Mouse (Mus musculus): Measurements from ENCODE around the gene Gpr152.

The Gpr152 gene

DNA sequence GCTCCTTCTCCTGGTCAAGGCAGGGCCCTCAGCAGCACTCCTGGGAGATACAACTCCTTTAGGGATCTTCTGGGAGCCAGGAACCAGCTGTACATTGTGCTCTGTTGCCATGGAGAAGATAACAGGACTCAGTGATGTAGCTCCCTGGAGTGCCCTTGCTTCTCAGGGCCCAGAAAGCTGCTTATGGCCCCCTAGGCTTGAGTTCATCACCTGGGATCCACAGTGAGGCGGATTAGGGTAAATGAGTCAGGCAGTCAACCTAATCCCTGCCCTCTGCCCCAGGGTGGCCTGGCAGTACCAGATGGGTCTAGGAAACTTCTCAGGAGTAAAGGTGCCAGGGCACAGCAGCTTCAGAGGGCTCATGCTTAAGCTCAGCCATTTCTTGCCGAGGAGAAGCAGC, at the start of gene Gpr152:
Gene Gpr152, plus strand, starts transcription at position 342 of the 400 bp plus-strand sequence.
- no peak for DNase-seq

DNA sequence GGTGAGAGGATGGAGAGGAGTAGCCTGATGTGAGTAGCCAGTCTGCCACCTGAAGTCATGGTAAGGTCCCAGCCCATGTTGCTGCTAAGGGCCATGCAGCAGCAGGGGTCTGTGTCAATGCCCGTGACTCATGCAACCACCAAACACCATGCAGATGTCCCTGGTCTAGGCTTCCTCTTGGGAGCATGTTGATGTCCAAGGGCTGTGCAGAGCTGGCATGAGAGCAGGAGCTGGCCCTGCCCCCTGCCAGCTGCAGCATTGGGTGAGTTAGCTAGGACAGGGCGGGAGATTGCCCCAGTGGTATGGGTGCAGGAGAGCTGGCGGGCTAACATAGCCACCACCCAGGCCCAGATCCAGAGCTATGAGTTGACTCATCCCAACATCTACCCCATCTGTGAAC, 49.1 kb upstream of the Gpr152 start:
- no peak for DNase-seq

DNA sequence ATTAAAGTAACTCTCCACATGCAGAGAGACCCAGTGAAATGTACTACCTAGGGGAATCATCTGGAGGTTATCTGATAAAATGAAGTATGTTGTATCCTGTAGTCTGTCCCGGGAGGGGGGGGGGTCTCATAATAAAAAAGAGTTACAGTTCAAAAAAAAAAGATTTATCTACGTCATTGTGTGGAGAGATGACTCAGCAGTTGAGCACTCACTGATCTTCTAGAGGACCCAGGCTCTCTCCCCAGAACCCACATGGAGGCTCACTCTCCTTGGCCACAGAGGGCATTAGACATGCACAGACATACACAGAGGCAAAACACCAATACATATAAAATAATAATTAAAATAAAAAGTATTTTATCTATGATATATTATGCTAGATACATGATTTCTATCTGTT, 48.2 kb upstream of the Gpr152 start:
- no peak for DNase-seq

DNA sequence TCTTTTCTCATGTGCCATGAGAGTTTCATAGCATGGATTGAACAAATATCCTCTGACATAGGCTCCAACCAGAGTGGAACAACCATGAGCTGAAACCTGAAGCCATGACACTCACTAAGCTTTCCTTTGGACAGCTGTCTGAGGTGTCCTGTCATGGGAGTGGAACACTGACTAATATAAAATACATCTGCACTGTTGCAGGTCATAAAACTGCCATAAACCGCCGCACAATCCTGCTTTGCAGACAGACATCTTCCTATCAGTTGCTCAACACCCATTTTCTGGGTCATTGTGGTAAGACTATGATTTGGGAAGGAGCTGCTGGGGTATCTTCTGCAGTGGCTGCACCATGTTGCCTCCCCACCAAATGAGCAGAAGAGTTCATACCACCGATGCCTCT, 46.8 kb upstream of the Gpr152 start:
- no peak for DNase-seq

DNA sequence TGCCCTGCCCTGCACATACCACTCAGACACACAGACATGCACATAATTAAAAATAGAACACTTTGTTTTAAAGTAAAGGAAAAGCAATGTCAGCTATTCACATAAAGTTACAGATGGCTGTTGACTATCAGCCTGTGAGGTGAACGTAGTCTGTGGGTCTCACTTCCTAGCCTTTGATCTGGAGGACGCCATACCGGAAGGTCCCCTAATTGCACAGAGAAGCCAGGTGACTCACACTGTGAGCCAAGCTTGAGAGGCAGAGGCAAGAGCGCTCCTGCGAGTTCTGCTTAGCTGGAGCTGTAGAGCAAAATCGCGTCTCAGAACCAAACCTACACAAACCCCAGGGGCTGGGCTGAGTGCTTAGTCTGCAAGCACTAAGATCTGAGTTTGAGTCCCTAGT, 45.8 kb upstream of the Gpr152 start:
- no peak for DNase-seq

DNA sequence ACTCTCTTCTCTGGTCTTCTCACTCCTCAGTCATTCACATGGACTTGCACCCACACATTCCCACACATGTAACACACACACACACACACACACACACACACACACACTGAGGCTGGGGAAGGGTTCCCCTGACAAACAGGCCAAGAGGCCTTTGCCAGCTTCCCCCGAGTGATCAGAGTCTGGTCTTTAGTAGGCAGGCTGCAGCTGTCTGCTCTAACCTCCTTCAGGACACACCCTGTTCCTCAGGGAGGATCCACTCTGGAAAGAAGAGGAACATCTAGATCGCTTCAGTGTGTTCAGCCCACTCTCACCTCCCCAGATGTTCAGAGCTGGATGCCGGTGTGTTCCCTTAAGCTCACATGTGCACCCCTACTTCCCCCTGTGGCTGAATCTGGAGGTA, 45.2 kb upstream of the Gpr152 start:
- no peak for DNase-seq

DNA sequence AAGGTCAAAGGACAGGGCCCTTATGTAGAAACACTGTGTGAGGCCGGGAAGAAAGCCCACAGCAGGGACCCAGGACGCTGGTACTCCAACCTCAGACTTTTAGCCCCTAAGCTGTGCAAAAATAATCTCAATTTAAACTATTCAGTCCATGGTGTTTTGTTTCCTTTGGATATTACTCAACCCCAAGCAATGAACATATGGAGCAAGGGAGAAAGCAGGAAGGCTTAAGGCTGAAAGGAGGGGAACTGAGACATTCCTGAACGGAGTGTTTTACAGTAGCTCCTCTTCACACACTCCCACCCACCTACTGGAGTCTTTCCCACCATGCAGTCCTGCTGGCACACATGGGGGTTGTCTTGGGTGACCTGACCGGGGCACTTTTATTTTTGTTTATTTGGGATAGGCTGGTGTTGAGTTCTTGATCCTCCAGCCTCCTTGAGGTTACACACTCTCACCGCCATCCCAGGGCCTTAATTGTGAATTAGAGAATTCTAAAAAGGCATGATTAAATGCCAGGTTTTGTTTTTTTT, 44.7 kb upstream of the Gpr152 start:
- no peak for DNase-seq

DNA sequence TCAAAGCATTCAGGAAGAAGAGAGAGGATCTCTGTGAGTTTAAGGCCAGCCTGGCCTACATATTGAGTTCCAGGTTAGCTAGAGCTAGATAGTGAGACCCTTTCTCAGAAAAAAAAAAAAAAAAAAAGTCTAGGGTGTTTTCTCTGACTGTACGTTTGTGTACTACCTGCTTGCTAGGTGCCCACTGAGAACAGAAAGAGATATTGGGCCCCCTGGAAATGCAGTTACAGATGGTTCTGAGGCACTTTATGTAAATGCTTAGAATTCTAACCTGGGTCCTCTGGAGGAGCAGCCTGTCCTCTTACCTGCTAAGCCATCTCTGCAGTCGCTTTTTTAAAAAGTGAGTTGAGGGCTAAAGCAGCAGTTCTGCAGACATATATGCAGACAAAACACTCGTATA, 43.8 kb upstream of the Gpr152 start:
- DNase-seq = no peak

DNA sequence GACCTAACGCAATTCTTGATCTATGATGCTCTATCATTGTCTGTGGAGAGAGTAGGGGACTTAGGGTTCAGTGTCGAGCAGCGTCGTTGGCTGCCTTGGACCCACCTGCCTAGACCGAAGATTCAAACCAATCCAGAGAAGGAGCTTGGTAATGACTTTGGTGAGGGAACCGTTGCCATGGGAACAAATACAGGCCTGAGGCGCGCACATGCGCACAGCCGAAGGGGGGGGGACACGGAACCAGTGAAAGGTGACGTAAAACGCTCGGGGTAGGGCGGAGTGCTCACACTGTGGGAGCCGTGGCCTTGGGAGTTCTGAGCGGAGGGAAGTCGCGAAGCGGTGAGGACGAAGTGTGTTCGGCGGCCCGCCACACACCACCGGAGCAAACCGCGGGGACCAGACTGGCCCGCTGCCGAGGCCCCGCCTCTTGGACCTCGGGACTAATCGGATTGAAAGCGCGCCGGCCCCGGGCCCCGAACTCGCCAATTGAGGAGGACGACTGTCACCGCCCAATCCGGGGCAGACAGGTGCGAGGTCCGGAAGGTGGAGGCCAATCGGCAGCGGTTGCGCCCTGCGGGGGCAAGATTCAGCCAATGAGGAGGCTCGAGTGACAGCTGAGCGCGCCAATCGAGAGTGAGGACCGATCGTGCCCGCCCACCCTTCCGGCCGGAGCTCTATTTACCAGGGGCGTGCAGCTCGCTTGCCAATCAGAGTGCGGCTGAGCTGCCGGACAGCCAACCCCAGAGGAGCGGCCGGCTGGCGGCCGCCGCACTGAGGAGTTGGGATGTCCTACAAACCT, 42.7 kb upstream of the Gpr152 start, which contains the start of gene Cdk2ap2:
Gene Cdk2ap2, plus strand, starts transcription at position 541 of the 799 bp plus-strand sequence.
- DNase-seq = peak; percentile 100

DNA sequence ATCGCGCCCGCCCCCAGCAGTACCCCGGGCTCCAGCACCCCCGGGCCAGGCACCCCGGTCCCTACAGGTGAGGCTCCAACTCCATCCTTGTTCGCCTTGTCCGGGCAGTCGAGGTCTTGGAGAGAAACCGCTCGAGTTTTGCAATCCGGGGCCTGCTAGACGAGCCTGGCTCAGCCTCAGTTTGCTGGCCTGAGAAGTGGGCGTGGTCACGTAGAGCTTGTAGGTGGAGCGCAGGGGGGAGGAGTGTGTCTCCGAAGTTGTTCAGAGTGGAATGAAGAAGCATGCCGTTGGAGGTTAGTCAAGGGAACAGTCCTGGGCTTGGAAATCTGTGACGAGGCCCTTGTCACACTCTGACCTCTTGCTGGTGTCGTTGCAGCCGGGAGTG, 42.2 kb upstream of the Gpr152 start:
- DNase-seq = no peak

DNA sequence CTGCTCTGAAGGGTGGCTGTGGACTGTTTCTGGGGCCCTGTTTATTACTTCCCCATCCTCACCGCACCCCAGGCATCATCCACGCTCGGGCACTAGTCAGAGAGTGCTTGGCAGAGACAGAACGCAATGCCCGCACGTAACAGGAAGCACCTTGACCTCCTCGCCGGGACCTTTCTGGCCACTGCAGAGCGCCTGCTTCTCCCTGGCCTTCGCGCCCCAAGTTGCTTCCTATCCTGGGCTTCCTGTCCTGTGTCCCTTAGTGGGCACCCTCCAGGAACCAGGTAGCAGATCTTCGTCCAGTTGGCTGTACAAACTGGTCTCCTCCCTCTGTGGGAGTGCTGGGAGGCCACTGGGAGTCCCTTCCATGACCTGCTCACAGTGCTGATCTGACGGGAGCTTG, 41.2 kb upstream of the Gpr152 start:
- DNase-seq = peak; percentile 43

DNA sequence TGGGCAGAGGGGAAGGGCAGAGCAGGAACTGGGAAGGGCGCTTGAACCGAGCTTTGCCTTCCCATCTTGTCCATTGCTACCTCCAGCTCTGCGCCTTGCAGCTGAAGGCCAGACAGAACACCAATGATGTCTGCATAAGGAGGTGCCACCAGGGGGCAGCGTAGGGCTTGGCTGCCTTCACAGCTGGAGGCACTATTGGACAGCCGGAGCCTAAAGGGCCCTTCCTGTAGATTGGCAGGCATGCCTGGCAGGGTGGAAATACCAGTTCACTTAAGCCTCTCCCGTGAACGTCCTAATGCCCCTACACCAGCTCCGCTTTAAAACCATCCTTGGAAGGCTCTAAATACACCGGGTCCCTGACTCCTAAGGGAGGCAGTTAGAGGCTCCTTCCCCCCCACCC, 40.5 kb upstream of the Gpr152 start:
- DNase-seq = peak; percentile 94 to 96

DNA sequence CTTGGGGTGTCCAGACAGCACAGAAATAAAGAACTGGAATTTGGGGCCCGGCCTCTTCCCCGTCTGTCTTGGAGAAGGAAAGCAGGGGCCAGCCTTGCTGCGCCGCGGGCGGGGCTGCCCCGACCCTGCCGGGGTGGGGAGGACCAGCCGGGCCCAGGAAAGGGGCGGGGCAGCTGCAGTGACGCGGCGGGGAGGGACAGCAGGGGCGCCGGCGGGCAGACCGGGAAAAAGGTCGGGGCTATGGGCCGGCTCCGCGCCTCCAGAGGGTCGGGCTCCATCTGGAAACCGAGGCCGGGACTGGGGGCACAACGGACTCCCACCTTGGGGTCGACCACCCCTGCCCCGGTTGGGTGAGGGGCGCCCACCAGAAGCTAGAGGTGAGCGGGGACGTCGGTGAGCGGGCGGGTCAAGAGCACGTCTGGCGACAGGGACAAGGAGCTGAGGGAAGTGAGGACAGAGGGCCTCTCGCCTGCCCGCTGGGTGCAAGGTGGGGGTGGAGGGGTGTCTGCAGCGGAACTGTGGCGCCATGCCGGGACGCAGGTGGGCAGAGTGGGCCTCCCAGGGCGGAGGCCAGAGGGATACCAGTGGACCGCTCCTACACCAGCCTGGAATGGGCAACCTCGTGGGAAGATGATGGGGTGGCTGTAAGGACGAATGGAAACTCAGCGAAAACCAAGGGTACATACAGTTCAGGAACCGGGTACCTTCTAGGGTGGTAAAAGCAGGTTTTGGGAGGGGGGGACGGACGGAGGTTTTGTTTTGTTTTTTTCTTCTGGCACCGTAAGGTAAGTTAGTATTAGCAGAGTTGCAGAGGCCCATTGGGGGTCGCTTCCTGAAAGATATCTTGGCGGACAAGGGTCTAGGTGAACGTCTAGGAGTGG, 39.5 kb upstream of the Gpr152 start, which contains the start of gene Pitpnm1:
Gene Pitpnm1, plus strand, starts transcription at position 162 of the 881 bp plus-strand sequence.
- peak; percentile 77 to 86 for DNase-seq

DNA sequence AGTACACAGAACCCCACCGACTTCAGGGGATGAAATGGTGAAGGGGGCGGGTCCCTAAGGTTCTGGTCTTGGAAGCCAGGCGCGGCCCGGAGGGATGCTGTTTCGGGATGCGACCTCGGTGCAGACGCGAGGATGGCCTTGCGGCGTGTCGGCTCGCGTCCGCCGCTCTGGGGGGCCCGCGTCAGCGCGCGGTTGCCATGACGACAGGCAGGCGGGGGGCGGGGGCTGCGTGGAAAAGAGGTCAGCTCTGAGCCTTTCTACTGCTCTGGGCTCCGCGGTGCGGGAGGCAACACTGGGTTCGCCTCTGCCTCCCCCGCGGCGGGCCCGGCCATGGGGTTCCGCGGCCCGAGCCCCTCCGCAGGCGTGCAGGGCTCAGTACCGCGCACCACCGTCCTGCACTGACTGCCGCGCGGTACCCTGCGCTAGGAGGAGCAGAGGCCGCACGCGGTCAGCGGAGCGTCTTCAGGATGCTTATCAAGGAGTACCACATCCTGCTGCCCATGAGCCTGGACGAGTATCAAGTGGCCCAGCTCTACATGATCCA, 38.8 kb upstream of the Gpr152 start:
- peak; percentile 89 to 92 for DNase-seq

DNA sequence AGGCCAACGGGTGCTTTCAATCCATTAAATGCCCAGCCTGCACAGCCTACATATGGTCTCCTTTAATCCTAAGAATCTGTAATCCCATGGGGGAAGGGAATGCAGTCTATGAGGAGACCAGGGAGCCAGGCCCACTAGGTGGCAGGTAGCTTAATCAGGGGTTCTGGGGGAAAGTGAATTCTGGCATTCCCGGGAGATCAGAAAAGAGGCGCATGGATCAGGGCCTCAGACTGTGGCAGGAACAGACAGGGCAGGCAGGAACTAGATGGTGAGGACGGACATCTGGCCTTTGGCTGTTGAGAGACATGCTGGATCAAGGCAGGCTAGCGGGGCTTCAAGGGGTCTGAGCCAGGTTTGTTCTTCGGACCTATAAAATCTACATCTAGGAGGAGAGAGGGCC, 38.1 kb upstream of the Gpr152 start:
- peak; percentile 49 to 60 for DNase-seq

DNA sequence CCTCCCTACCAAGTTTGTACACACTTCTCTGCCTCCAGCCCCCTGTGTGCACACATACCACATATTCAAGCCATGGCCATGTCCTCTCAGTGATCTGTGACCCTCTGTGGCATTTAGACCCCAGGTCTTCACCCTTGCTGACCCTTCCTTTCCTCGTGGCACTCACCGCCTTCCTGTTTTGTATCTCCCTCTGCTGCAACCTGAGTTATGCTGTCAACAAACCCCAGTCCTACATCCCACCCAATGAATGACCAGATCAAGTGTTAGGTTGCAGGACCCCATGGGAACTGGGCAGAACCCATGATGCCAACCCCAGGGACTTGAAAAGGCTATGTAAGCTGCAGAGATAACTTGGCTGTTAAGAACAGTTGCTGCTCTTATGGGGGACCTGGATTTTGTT, 37.5 kb upstream of the Gpr152 start:
- DNase-seq = peak in 1 of 2 experiments; percentile 28

DNA sequence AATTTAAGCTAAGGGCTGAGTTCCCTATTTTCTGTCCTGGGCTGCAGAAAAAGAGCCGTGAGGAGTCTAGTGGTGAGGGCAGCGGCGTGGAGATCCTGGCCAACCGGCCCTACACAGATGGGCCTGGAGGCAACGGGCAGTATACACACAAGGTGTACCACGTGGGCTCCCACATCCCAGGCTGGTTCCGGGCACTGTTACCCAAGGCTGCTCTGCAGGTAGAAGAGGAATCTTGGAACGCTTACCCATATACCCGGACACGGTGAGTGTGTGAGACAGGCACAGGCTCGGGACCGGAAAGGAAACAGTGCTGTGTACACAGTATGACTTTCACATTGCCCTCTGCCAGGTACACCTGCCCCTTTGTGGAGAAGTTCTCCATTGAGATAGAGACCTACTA, 37.0 kb upstream of the Gpr152 start:
- DNase-seq = peak; percentile 77 to 82

DNA sequence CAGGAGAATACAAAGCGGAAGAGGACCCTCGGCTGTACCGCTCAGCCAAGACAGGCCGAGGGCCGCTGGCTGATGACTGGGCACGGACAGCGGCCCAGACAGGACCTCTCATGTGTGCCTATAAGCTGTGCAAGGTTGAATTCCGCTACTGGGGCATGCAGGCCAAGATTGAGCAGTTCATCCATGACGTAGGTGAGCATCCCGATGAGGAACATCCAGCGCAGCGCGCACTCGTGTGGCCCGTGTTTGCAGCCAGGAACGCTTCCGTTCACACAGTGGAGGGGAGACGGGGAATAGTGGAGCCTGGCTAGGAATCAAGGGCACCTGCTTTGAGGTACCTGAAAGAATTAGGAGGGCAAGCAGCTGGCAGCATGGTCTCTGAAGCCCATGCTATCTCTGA, 36.3 kb upstream of the Gpr152 start:
- peak; percentile 41 to 45 for DNase-seq

DNA sequence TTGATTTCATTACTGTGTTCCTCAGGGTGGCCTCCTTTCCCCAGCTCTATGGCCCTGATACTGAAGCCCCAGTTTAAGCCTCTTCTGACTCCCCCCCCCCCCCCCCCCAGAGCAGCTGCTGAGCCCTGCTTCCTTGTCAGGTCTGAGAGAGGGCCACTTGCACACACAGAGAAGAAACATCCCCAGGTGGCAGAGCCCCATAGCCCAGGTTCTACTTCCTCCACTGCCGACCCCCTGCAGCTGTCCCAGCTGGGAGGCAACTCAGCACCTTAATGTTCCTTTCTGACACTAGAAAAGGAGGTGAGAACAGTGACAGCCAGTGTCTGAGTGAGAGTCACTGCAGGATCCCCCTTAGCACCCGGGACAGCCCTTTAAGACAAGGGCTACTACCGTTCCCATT, 35.8 kb upstream of the Gpr152 start:
- DNase-seq = peak in 1 of 2 experiments; percentile 19

DNA sequence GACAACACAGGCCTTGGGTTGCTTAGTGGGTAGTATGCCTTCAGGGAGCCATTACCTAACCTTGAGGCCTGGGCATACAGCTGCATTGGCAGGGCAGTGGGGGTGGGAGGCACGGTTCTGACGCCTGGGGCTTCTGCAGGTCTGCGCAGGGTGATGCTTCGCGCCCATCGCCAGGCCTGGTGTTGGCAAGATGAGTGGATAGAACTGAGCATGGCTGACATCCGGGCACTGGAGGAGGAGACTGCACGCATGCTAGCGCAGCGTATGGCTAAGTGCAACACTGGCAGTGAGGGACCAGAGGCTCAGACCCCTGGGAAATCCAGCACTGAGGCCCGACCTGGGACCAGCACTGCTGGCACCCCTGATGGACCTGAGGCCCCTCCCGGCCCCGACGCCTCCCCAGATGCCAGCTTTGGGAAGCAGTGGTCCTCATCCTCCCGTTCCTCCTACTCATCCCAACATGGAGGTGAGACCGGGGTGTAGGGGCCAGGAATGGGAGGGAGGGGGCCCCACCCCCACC, 34.9 kb upstream of the Gpr152 start:
- DNase-seq = peak in 1 of 2 experiments; percentile 40

DNA sequence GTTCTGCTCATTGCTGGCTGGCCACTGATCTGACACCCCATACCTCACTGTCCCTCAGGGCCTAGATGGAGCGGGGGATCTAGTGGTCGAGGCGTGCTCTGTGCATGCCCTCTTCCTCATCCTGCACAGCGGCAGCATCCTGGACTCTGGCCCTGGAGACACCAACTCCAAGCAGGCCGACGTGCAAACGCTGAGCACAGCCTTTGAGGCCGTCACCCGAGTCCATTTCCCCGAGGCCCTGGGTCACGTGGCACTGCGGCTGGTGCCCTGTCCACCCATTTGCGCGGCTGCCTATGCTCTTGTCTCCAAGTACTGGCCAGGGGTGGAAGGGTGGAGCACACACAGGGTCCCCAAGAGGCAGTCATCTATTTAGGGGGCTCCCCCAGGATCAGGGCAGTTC, 32.9 kb upstream of the Gpr152 start:
- DNase-seq = peak in 1 of 2 experiments; percentile 30

DNA sequence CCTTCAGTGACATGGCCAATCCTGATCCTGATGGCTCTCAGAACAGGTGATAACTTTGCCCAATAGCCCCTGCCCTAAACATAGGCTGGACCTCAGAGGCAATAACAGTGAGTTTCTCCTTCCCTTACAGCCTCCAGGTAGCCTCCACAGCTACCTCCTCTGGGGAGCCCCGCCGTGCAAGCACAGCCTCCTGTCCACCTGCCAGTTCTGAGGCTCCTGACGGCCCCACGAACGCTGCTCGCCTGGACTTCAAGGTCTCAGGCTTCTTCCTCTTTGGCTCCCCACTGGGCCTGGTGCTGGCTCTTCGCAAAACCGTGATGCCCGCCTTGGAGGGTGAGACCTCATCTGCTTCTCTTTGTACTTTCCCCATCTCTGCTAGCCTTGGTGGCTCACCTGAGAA, 31.1 kb upstream of the Gpr152 start:
- no peak for DNase-seq

All from cerebellum, postnatal 25 days (tissue).